Mouse (Mus musculus) lung, adult 10 weeks (tissue): ENCODE measurements around the gene Gfer. TPM values are rescaled to one million over a fixed set of nuclear protein-coding genes. Genes with fewer than 3 reads are reported as not detected.

ENCODE experiments used
- polyA plus RNA-seq: library from polyadenylated mRNA; stranded (reverse); fragments of 350-450 nt; fragmentation: Illumina TruSeq; extraction: RNeasy Lipid Tissue Mini Kit (QIAGEN cat#74804); gene quantifications from one replicate; pipeline ENCODE4 v1.2.3, GENCODE M21; 2014; ENCODE audit warnings: low read depth, low replicate concordance; ENCODE audit not compliant: insufficient read depth

The Gfer gene
- 16.3 TPM for polyA plus RNA-seq

GRCm38 (mm10) chr17:24696011-24696697 is at the start of gene Gfer, which contains the start of gene Noxo1:
TSS of gene Gfer (minus strand) at chr17:24696156.
TSS of gene Noxo1 (plus strand) at chr17:24696234.

GRCm38 (mm10) chr17:24736330-24737051 is 40.5 kb upstream of the Gfer start, which contains the start of gene Msrb1:
TSS of gene Msrb1 (plus strand) at chr17:24736642.

DNA sequence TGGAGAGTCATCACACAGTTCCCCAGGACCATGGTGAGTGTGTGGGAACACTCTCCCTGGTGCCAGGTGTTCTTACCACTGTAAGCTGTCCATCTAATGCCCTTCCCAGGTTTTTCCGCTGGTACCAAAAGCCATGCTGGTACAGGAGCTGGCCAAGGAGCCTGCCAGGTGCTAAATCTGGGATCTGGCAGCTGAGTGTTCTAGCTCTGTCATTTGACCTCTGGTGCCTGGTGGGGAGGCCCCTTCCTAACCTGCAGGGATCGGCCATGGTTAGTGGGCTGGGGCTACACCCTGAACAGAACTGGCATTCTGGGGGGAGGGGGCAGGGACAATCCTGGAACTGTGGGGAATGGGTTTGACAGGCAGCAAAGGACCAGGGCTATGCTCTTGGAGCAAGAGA is 31.7 kb upstream of the Gfer start, which contains the start of gene Rpl3l:
Gene Rpl3l, plus strand, starts transcription at position 203 of the 400 bp plus-strand sequence.

GRCm38 (mm10) chr17:24724184-24724583 is 28.2 kb upstream of the Gfer start, which contains the start of gene Ndufb10:
TSS of gene Ndufb10 (minus strand) at chr17:24724478.

GRCm38 (mm10) chr17:24717943-24718342 is 22.0 kb upstream of the Gfer start, which contains the start of the genes Rnf151 and Rps2:
TSS of gene Rnf151 (minus strand) at chr17:24718063.
TSS of gene Rps2 (plus strand) at chr17:24718116.

DNA sequence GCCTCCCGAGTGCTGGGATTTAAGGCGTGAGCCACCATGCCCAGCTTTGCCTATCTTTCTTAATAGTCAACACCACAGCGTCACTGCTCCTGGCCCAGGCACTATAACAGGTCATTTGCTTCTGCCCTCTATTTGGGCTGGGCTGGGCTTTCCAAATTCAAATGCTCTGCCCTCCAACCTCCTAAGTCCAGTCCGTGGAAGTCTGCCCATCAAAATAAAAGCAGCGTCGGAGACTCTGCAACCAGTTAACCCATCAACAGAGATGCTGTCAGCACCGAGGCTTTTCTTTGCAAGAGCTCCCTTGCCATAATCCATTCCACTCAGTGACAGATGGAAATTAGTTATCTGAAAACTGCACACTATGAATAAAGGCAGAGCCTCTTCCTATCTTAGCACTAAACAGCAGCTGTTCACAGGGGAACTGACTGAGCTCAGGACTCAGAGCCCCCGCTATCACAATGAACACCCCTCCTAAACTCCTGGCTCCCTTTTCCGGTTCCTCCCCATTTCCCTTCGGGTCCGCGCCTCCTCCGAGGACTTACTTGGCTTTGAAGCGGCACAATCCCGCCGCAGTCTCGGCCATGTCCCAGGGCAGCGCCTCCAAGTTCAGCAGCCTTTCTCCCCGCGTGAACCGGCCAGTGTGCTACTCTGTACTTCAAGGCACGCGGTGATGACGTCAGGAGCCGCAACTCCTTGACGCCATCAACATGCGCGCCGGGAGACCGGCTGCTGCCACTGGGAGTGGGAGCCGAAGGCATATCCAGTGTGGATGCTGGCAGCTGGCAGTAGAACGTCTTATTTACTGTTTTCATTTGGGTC is 11.2 kb upstream of the Gfer start, which contains the start of gene Tbl3:
Gene Tbl3, minus strand, starts transcription at position 679 of the 819 bp plus-strand sequence.

DNA sequence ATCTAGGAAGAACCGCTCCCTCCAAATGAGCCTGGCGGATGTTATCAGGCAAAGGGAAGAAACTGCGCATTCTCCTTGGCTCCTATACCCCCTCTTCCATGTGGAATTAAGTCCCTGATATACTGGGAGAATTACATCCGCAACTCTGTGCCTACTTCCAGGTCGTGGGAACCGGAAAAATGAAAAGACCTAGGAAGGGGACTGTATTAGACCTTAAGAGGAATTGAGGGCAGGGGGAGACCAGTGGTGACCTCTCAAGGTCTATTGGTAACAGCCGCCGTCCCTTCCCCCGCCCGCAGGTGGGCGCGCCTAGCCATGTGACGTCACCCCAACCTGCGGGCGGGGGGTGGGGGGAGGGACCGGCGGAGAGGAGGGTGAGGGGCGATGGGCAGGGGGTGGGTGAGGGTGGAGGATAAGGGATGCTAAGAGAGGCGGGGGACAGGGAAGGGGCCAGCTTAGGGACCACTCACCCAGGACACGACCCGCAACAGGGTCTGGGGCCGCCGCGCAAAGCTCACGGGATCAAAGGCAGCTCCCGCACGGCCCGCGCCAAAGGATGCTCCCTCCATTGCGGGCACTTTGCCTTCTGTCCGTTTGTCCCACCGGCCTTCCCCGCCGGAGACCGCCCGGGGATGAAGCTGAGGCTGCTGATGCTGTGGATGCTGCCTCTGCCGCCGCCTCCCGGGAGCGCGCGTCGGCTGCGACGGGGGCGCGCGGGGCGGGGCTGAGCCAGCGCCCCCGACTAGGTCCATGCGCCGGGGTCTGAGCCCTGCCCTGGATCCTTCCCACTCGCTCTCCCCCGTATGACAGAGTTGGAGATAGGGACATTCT is 6.5 kb downstream of the Gfer start, which contains the start of gene Syngr3:
Gene Syngr3, minus strand, starts transcription at position 705 of the 831 bp plus-strand sequence.

GRCm38 (mm10) chr17:24669545-24670245 is 26.3 kb downstream of the Gfer start, which contains the start of gene Zfp598:
TSS of gene Zfp598 (plus strand) at chr17:24669687.

GRCm38 (mm10) chr17:24658017-24658758 is 37.8 kb downstream of the Gfer start, which contains the start of gene Npw:
TSS of gene Npw (minus strand) at chr17:24658457.

DNA sequence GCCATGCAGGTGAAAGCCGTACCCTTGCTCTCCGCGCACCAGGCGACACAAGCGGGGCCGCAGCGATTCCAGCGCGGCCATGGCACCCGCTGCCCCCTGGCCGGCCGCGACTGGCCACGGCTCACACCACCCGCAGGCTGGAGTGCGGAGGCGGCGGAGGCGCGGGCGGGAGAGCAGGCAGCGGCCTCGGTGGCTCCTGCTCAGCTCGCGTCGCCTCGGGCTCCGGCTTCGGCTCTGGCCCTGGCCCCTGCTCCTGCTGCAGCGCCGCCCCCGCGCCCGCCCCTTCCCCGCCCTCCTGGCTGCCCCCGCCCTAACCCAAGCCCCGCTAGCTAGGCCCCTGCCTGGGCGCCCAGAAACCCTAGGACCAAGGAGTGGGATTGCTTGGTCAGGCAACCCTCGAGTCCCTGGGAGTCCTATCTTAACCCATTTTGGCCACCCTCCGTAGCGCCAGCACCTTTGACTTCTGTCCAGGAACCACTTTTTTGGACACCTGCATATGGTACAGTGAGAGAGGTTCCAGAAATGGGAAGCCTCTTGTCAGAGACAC is 45.8 kb downstream of the Gfer start, which contains the start of gene Slc9a3r2:
Gene Slc9a3r2, minus strand, starts transcription at position 258 of the 547 bp plus-strand sequence.

Other genes starting within 250 kb of the Gfer start
- 21.7 TPM for gene E4f1, start 225.8 kb downstream of the Gfer start, polyA plus RNA-seq
- 20.4 TPM for gene Pgp, start 225.8 kb downstream of the Gfer start, polyA plus RNA-seq
- gene Bricd5, start 222.3 kb downstream of the Gfer start, polyA plus RNA-seq: not detected
- 8.3 TPM for gene Mlst8, start 217.1 kb downstream of the Gfer start, polyA plus RNA-seq
- gene Caskin1, start 207.6 kb downstream of the Gfer start, polyA plus RNA-seq: 0.34 TPM
- gene Traf7, start 168.2 kb downstream of the Gfer start, polyA plus RNA-seq: 59.5 TPM
- gene Rab26, start 161.9 kb downstream of the Gfer start, polyA plus RNA-seq: 0.42 TPM
- 28.6 TPM for gene Pkd1, start 146.3 kb downstream of the Gfer start, polyA plus RNA-seq
- gene Tsc2, start 63.5 kb downstream of the Gfer start, polyA plus RNA-seq: 60.0 TPM
- 10.0 TPM for gene Nthl1, start 63.5 kb downstream of the Gfer start, polyA plus RNA-seq
- gene Slc9a3r2, start 45.8 kb downstream of the Gfer start, polyA plus RNA-seq: 287 TPM
- gene Npw, start 37.7 kb downstream of the Gfer start, polyA plus RNA-seq: 29.8 TPM
- 17.1 TPM for gene Zfp598, start 26.5 kb downstream of the Gfer start, polyA plus RNA-seq
- 0.15 TPM for gene Syngr3, start 6.2 kb downstream of the Gfer start, polyA plus RNA-seq
- gene Noxo1, start 78 bp upstream of the Gfer start, polyA plus RNA-seq: 5.1 TPM
- 18.7 TPM for gene Tbl3, start 11.5 kb upstream of the Gfer start, polyA plus RNA-seq
- not detected for gene Rnf151, start 21.9 kb upstream of the Gfer start, polyA plus RNA-seq
- 1,101 TPM for gene Rps2, start 22.0 kb upstream of the Gfer start, polyA plus RNA-seq
- gene Ndufb10, start 28.3 kb upstream of the Gfer start, polyA plus RNA-seq: 263 TPM
- 1.8 TPM for gene Rpl3l, start 31.7 kb upstream of the Gfer start, polyA plus RNA-seq
- gene Msrb1, start 40.5 kb upstream of the Gfer start, polyA plus RNA-seq: 138 TPM
- 4.0 TPM for gene Hs3st6, start 56.8 kb upstream of the Gfer start, polyA plus RNA-seq
- gene Meiob, start 108.1 kb upstream of the Gfer start, polyA plus RNA-seq: not detected
- 45.6 TPM for gene Hagh, start 144.0 kb upstream of the Gfer start, polyA plus RNA-seq
- gene Fahd1, start 154.2 kb upstream of the Gfer start, polyA plus RNA-seq: 9.0 TPM
- gene Igfals, start 169.8 kb upstream of the Gfer start, polyA plus RNA-seq: 1.3 TPM
- gene Nubp2, start 190.2 kb upstream of the Gfer start, polyA plus RNA-seq: 28.8 TPM
- gene Spsb3, start 190.5 kb upstream of the Gfer start, polyA plus RNA-seq: 25.7 TPM
- 8.2 TPM for gene Eme2, start 198.9 kb upstream of the Gfer start, polyA plus RNA-seq
- 47.3 TPM for gene Mrps34, start 199.0 kb upstream of the Gfer start, polyA plus RNA-seq
- gene Nme3, start 200.3 kb upstream of the Gfer start, polyA plus RNA-seq: 65.8 TPM
- gene Mapk8ip3, start 240.8 kb upstream of the Gfer start, polyA plus RNA-seq: 16.0 TPM